Mouse (Mus musculus): ENCODE measurements around the gene Atad5. TPM values are rescaled to one million over a fixed set of nuclear protein-coding genes. Genes with fewer than 3 reads are reported as not detected.
A peak's percentile ranks its signal among the peaks of the same experiment; 100 is the strongest.
"Not testable (repeated sequence)": the region's sequence is repeated elsewhere in the genome, so short reads cannot be mapped to it uniquely, and the experiment has no call there.

Gene Atad5
- total RNA-seq, 1 experiment from 2014 or later: 4.2 TPM

DNA sequence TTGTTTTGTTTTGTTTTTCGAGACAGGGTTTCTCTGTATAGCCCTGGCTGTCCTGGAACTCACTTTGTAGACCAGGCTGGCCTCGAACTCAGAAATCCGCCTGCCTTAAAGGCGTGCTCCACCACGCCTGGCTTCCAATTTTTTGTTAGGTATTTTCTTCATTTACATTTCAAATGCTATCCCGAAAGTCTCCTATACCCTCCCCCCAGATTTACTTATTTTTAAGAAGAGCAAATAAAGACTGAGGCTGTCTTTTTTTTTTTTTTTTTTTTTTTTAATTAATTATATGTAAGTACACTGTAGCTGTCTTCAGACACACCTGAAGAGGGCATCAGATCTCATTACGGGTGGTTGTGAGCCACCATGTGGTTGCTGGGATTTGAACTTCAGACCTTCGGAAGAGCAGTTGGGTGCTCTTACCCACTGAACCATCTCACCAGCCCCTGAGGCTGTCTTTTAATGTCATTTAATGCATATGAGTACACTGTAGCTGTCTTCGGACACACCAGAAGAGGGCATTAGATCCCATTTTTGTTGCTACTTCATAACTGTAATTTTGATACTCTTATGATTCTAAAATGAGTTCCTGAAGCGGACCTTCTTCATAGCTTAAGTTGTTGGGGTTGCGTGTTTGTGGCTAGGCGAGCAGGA, 94.0 kb downstream of the Atad5 start:
- not testable (repeated sequence) for DNase-seq

DNA sequence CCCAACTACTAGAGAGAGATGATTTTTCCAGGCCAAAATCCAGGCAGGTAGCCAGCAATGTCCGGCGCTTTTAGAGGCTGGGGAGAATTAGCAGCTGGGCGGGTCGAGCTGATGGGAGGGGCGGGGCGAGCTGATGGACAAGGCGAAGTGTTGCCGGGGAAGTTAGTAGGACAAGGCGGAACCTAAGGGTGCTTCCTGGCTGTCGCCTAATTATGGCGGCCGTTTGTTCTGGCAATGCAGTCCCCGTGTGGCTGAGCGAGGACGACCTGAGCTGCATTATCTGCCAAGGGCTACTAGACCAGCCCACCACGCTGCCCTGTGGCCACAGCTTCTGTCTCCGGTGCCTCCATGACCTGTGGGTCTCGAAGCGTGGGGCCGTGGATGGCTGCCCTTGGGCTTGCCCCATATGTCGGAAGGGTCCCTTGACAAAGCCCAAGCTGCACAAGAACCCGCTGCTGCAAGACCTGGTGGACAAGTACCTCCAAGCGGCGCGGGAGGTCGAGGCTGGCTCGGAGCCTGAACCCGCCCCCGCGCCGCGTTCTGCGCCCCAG, 94.6 kb downstream of the Atad5 start, which contains the start of gene Rnf135:
Gene Rnf135, plus strand, starts transcription at position 147 of the 551 bp plus-strand sequence.
- DNase-seq: peak; percentile 93

DNA sequence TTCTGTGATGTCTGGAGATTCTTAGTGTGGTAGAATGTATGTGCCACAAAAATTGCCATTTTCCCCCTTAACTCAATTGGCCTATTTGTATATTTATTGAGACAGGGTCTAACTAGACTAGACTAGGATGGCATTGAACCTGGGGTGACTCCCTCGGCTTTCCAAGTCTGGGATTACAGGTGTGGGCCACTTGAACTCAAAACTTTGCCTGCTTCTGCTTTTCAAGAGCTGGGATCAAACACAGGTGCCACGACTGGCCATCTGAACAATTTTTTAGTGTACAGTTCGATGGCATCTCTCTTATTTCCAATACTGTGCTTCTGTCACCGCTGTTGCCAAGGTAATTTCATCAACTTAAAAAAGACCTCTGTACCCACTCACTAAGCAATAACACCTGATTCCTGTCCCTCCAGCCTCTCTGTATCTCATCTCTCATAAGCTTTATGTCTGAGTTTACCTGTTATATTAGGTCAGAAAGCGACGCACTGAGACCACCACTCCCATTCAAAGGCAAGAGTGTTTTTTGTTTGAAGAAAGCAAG, 95.4 kb downstream of the Atad5 start:
- no peak for DNase-seq

Other genes with a start within 250 kb of the Atad5 start
- 39.3 and 45.0 TPM in 2 replicates for gene Utp6, start 127.0 kb upstream of the Atad5 start, total RNA-seq (2021)
- 61.3 and 66.7 TPM in 2 replicates for gene Suz12, start 96.3 kb upstream of the Atad5 start, total RNA-seq (2021)
- gene Crlf3, start 8.4 kb upstream of the Atad5 start, total RNA-seq (2021): 13.6 and 18.2 TPM in 2 replicates
- 20.5 and 26.8 TPM in 2 replicates for gene Tefm, start 52.8 kb downstream of the Atad5 start, total RNA-seq (2021)
- 11.9 and 16.3 TPM in 2 replicates for gene Adap2, start 64.7 kb downstream of the Atad5 start, total RNA-seq (2021)
- 14.3 and 21.7 TPM in 2 replicates for gene Rnf135, start 94.5 kb downstream of the Atad5 start, total RNA-seq (2021)
- gene Rhot1, start 119.6 kb downstream of the Atad5 start, total RNA-seq (2021): 85.9 and 92.5 TPM in 2 replicates
- 3.3 and 3.8 TPM in 2 replicates for gene Rhbdl3, start 211.5 kb downstream of the Atad5 start, total RNA-seq (2021)

Data from adrenal gland, postnatal 25 days (tissue).